Mouse (Mus musculus): ENCODE measurements around the gene Rtp1. TPM values are rescaled to one million over a fixed set of nuclear protein-coding genes. Genes with fewer than 3 reads are reported as not detected.

Rtp1 gene
- polyA plus RNA-seq, 1 experiment: not detected

GRCm38 (mm10) chr16:23476598-23476997 is 47.7 kb downstream of the Rtp1 start:
- Histone ChIP-seq H3K27ac (ENCODE audit: insufficient read depth, low read depth, low read length) (no peak overlapping the region), H3K4me3 (ENCODE audit: insufficient read depth, low read length) (no peak overlapping the region), H3K4me1 (ENCODE audit: control insufficient read depth, insufficient read depth, low read length) (peaks cover 3% of the 10 kb centered on the region; the same call in 1 of the 2 replicates)
- TF ChIP-seq CTCF (IDR thresholded peaks at IDR 0.05; ENCODE audit: low read depth, low read length): no peak
- no peak for TF ChIP-seq POLR2A (IDR thresholded peaks at IDR 0.05; ENCODE audit: borderline replicate concordance, low read depth, low read length)

DNA sequence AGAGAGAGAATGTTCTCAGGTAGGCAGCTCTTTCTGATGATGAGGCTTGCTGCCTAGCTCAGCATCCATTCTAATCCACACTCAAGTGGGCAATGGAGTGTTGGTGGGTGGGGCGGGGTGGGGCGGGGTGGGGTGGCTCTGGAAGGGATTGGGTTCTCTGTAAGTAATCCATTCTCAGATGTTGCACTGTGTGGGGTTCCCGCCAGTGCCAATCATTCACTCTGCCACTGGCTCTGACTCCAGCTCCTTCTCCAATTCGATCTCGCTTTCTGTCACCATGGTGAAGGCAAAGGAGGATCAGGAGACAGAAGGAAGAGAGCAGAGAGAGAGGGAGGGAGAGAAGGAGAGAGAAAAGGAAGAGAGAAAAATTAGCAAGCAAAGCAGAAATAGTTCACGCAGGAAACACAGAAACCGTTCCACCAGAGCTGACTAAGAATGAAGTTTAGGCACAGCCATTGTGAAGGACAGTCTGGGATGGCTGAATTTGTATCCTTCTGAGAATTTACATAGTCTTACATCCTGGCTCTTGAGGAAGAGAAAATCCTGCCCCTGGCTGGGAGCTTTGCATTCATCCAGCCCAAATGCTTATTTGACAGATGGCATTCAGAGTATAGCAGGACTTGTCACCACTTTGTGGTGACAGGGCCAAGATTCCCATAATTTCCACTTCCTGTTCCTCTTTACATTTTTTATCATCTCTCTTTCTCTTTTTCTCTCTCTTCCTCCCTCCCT is 51.1 kb downstream of the Rtp1 start:
- Histone ChIP-seq H3K27ac (ENCODE audit: insufficient read depth, low read depth, low read length) (no peak overlapping the region), H3K4me3 (ENCODE audit: insufficient read depth, low read length) (no peak overlapping the region), H3K4me1 (ENCODE audit: control insufficient read depth, insufficient read depth, low read length) (peaks cover 3% of the 10 kb centered on the region; the same call in 1 of the 2 replicates)
- no peak for TF ChIP-seq CTCF (IDR thresholded peaks at IDR 0.05; ENCODE audit: low read depth, low read length)

- Histone ChIP-seq H3K4me1 (ENCODE audit: control insufficient read depth, insufficient read depth, low read length) (peaks cover 3% of the 10 kb centered on the region; the same call in 1 of the 2 replicates), H3K4me3 (ENCODE audit: insufficient read depth, low read length) (no peak overlapping the region), H3K27ac (ENCODE audit: insufficient read depth, low read depth, low read length) (no peak overlapping the region)
- TF ChIP-seq CTCF (IDR thresholded peaks at IDR 0.05; ENCODE audit: low read depth, low read length): no peak
- no peak for TF ChIP-seq POLR2A (IDR thresholded peaks at IDR 0.05; ENCODE audit: borderline replicate concordance, low read depth, low read length)
Observed at GRCm38 (mm10) chr16:23482218-23482617, 53.3 kb downstream of the Rtp1 start.

GRCm38 (mm10) chr16:23482846-23483245 is 53.9 kb downstream of the Rtp1 start:
- Histone ChIP-seq H3K4me1 (ENCODE audit: control insufficient read depth, insufficient read depth, low read length) (peaks cover 3% of the 10 kb centered on the region; the same call in 1 of the 2 replicates), H3K4me3 (ENCODE audit: insufficient read depth, low read length) (no peak overlapping the region), H3K27ac (ENCODE audit: insufficient read depth, low read depth, low read length) (no peak overlapping the region)
- no peak for TF ChIP-seq CTCF (IDR thresholded peaks at IDR 0.05; ENCODE audit: low read depth, low read length)
- no peak for TF ChIP-seq POLR2A (IDR thresholded peaks at IDR 0.05; ENCODE audit: borderline replicate concordance, low read depth, low read length)

- no peak for TF ChIP-seq POLR2A (IDR thresholded peaks at IDR 0.05; ENCODE audit: borderline replicate concordance, low read depth, low read length)
- TF ChIP-seq CTCF (IDR thresholded peaks at IDR 0.05; ENCODE audit: low read depth, low read length): no peak
- peaks cover 3% of the 10 kb centered on the region; the same call in 1 of the 2 replicates for H3K4me1 ChIP-seq (ENCODE audit: control insufficient read depth, insufficient read depth, low read length)
- no peak overlapping the region for H3K27ac ChIP-seq (ENCODE audit: insufficient read depth, low read depth, low read length)
- no peak overlapping the region for H3K4me3 ChIP-seq (ENCODE audit: insufficient read depth, low read length)
Observed at GRCm38 (mm10) chr16:23483292-23483691, 54.4 kb downstream of the Rtp1 start.

Other genes starting within 250 kb of the Rtp1 start
- 66.4 and 77.2 TPM in 2 replicates for gene St6gal1, start 204.4 kb upstream of the Rtp1 start, polyA plus RNA-seq (2012; ENCODE audit: insufficient read depth, insufficient read length, missing spikeins)
- 315 and 316 TPM in 2 replicates for gene Rtp4, start 91.2 kb downstream of the Rtp1 start, polyA plus RNA-seq (2012; ENCODE audit: insufficient read depth, insufficient read length, missing spikeins)
- gene Masp1, start 91.7 kb downstream of the Rtp1 start, polyA plus RNA-seq (2012; ENCODE audit: insufficient read depth, insufficient read length, missing spikeins): 0.48 TPM in 2 replicates